Mouse (Mus musculus): ENCODE measurements at regions not wholly inside any gene's neighbourhood (a gene's known extent, or its start where the extent isn't known, plus 50 kb on each side); places are given as distances from the start of the nearest gene placed in this dataset.

DNA sequence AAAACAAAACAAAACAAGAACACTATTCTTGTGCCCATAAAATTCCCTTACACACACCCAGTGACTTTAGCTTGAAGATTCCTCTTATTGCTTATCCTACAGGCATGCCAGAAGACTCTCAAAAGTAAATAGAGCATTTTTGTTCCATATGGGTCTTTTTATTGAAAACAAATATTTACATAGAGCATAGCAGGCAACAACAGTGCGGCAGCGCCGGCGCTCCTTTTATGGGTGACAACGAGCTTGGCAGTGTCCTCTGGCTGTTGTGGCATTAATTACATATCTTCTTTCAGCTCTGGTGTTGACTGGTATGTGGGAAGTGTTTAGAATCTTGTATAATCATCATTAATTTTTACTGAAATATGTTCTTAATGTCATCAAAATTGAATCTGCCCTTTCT lies 242.2 kb upstream of the Fbxl7 start:
- no peak for DNase-seq (ENCODE audit: low spot score)
- no peak for TF ChIP-seq CTCF (IDR thresholded peaks at IDR 0.05; ENCODE audit: low read depth, low read length)
- TF ChIP-seq TAL1 (conservative IDR thresholded peaks at IDR 0.05; ENCODE audit: low read depth, low read length) = no peak
- no peak for TF ChIP-seq GATA2 (IDR thresholded peaks at IDR 0.05; ENCODE audit: borderline replicate concordance, low read depth, low read length)
- no peak for TF ChIP-seq GATA1 (IDR thresholded peaks at IDR 0.05; ENCODE audit: borderline replicate concordance, low read length)
- no peak for TF ChIP-seq POLR2AphosphoS5 (IDR thresholded peaks at IDR 0.05; ENCODE audit: insufficient replicate concordance, low read depth, low read length)
- ATAC-seq (ENCODE audit: extremely low read depth, insufficient number of reproducible peaks, low FRiP score, poor library complexity, severe bottlenecking) = no peak
- Histone ChIP-seq H3K4me1 (ENCODE audit: insufficient read depth, low read depth, low read length) (no peaks in the 10 kb centered on the region), H3K27me3 (ENCODE audit: insufficient read depth, low read length) (no peaks in the 10 kb centered on the region), H3K9me3 (replicated peaks) (no peaks in the 10 kb centered on the region), H3K36me3 (replicated peaks) (no peaks in the 10 kb centered on the region), H3K4me3 (ENCODE audit: low read depth, low read length) (no peak overlapping the region)

DNA sequence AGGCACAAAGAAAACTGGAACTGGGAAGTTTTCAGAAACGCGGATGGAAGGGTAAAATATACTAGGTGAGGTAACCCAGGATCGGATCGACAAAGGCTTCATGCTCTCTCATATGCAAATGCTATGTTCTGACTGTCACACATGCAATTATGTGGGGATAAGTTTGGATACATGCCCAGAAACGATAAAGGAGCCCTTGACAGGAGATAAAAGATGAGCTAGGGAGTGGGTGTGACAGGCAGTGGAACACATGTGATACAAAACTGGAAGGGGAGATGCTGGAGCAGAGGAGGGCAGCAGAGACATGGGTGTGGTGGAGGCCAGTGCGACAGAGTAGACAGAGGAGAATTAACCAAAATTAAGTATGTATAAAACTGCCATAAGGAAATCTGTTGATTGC lies 250.5 kb upstream of the Fbxl7 start:
- Histone ChIP-seq H3K9me3 (replicated peaks) (no peaks in the 10 kb centered on the region), H3K36me3 (replicated peaks) (no peaks in the 10 kb centered on the region), H3K27me3 (ENCODE audit: insufficient read depth, low read length) (no peaks in the 10 kb centered on the region), H3K4me3 (ENCODE audit: low read depth, low read length) (no peak overlapping the region), H3K4me1 (ENCODE audit: insufficient read depth, low read depth, low read length) (no peaks in the 10 kb centered on the region)
- TF ChIP-seq CTCF (IDR thresholded peaks at IDR 0.05; ENCODE audit: low read depth, low read length) (no peak), GATA2 (IDR thresholded peaks at IDR 0.05; ENCODE audit: borderline replicate concordance, low read depth, low read length) (no peak), GATA1 (IDR thresholded peaks at IDR 0.05; ENCODE audit: borderline replicate concordance, low read length) (no peak), POLR2AphosphoS5 (IDR thresholded peaks at IDR 0.05; ENCODE audit: insufficient replicate concordance, low read depth, low read length) (no peak), TAL1 (conservative IDR thresholded peaks at IDR 0.05; ENCODE audit: low read depth, low read length) (no peak)
- DNase-seq (ENCODE audit: low spot score) (no peak), ATAC-seq (ENCODE audit: extremely low read depth, insufficient number of reproducible peaks, low FRiP score, poor library complexity, severe bottlenecking) (no peak)

DNA sequence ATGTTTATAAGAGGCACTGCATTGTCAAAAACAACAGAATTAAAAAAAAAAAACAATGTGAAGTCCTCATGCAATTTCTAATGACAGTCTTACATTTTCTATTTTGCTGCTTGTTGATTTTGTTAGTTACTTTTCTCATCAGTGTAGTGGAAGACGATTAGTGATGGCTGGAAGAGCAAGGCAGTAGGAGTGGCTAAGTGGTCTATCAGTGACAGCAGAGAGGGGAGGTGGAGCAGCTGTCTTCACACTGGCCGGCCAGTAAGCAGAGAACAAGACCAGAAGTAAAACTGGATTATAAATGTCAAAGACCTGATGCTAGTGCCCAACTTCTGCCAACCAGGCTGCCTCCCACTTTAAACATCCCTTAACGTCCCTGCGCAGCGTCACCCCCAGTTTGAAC lies 265.6 kb upstream of the Fbxl7 start:
- ATAC-seq (ENCODE audit: extremely low read depth, insufficient number of reproducible peaks, low FRiP score, poor library complexity, severe bottlenecking) = no peak
- Histone ChIP-seq H3K27me3 (ENCODE audit: insufficient read depth, low read length) (no peaks in the 10 kb centered on the region), H3K9me3 (replicated peaks) (no peaks in the 10 kb centered on the region), H3K4me3 (ENCODE audit: low read depth, low read length) (no peak overlapping the region), H3K36me3 (replicated peaks) (no peaks in the 10 kb centered on the region), H3K4me1 (ENCODE audit: insufficient read depth, low read depth, low read length) (no peaks in the 10 kb centered on the region)
- TF ChIP-seq GATA2 (IDR thresholded peaks at IDR 0.05; ENCODE audit: borderline replicate concordance, low read depth, low read length) (no peak), TAL1 (conservative IDR thresholded peaks at IDR 0.05; ENCODE audit: low read depth, low read length) (no peak)
- no peak for DNase-seq (ENCODE audit: low spot score)

DNA sequence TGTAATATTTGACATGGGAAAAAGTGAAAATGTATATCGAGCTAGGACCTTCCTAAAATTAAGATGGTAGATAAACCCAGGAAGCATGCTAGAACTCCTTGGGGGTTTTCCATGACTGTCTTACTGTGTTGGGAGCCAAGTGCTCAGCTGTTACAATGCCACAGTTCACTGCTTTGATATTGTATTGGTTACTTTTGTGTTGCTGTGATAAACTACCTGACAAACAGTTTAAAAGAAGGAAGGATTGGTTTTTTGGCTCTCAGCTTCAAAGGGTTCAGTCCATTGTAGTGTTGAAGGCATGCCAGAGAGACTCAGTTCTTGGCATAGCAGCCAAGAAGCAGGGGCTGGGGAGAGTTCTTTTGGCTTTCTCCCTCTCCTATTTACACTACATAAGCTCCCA lies 272.1 kb upstream of the Fbxl7 start:
- TF ChIP-seq GATA2 (IDR thresholded peaks at IDR 0.05; ENCODE audit: borderline replicate concordance, low read depth, low read length) = no peak
- TF ChIP-seq GATA1 (IDR thresholded peaks at IDR 0.05; ENCODE audit: borderline replicate concordance, low read length) = no peak
- TF ChIP-seq CTCF (IDR thresholded peaks at IDR 0.05; ENCODE audit: low read depth, low read length) = no peak
- no peak for TF ChIP-seq POLR2AphosphoS5 (IDR thresholded peaks at IDR 0.05; ENCODE audit: insufficient replicate concordance, low read depth, low read length)
- no peak for TF ChIP-seq TAL1 (conservative IDR thresholded peaks at IDR 0.05; ENCODE audit: low read depth, low read length)
- Histone ChIP-seq H3K9me3 (replicated peaks) (no peaks in the 10 kb centered on the region), H3K27me3 (ENCODE audit: insufficient read depth, low read length) (no peaks in the 10 kb centered on the region), H3K4me3 (ENCODE audit: low read depth, low read length) (no peak overlapping the region), H3K4me1 (ENCODE audit: insufficient read depth, low read depth, low read length) (no peaks in the 10 kb centered on the region), H3K36me3 (replicated peaks) (no peaks in the 10 kb centered on the region)
- ATAC-seq (ENCODE audit: extremely low read depth, insufficient number of reproducible peaks, low FRiP score, poor library complexity, severe bottlenecking) = no peak
- no peak for DNase-seq (ENCODE audit: low spot score)

DNA sequence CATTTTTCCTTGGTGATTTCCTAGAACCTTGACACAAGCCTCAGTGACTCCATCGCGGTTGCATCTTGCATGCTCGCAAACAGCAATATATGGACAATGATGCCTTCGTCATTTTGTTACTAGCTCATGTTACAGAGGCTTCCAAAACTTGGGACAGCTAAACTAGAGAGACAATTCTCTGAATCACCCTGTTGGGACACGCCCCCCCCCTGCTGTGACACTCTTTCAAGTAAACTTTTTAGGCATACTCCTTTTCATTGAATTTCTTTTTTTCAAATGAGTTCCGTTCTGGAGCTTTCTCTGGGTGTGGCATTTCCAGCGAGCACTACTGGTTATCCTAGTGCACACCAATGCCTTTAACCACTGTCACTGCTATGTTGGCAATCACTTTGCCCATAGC lies 274.5 kb upstream of the Fbxl7 start:
- Histone ChIP-seq H3K27me3 (ENCODE audit: insufficient read depth, low read length) (no peaks in the 10 kb centered on the region), H3K4me1 (ENCODE audit: insufficient read depth, low read depth, low read length) (no peaks in the 10 kb centered on the region), H3K36me3 (replicated peaks) (no peaks in the 10 kb centered on the region), H3K4me3 (ENCODE audit: low read depth, low read length) (no peak overlapping the region), H3K9me3 (replicated peaks) (no peaks in the 10 kb centered on the region)
- TF ChIP-seq POLR2AphosphoS5 (IDR thresholded peaks at IDR 0.05; ENCODE audit: insufficient replicate concordance, low read depth, low read length) (no peak), TAL1 (conservative IDR thresholded peaks at IDR 0.05; ENCODE audit: low read depth, low read length) (no peak), GATA1 (IDR thresholded peaks at IDR 0.05; ENCODE audit: borderline replicate concordance, low read length) (no peak), GATA2 (IDR thresholded peaks at IDR 0.05; ENCODE audit: borderline replicate concordance, low read depth, low read length) (no peak), CTCF (IDR thresholded peaks at IDR 0.05; ENCODE audit: low read depth, low read length) (no peak)
- DNase-seq (ENCODE audit: low spot score) (no peak), ATAC-seq (ENCODE audit: extremely low read depth, insufficient number of reproducible peaks, low FRiP score, poor library complexity, severe bottlenecking) (no peak)

DNA sequence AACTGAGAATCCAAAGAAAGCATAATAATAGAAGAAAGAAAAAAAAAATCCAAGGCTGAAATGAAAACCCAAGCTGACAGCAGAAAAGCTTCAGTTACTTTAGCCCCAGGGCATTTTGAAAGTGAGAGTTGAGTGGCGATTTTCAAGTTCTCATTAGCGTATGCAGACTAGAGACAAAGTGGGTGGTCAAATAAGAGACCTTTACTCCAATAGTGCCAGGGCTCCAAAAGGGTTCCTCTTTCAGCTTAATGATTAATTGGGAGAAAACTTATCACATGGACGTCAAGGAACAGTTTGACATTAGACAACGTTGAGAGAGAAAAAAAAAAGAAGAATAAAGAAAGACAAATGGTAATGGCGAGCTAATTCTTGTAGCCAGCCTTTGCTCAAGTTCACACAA lies 278.1 kb upstream of the Fbxl7 start:
- TF ChIP-seq GATA1 (IDR thresholded peaks at IDR 0.05; ENCODE audit: borderline replicate concordance, low read length) (no peak), CTCF (IDR thresholded peaks at IDR 0.05; ENCODE audit: low read depth, low read length) (no peak), GATA2 (IDR thresholded peaks at IDR 0.05; ENCODE audit: borderline replicate concordance, low read depth, low read length) (no peak), TAL1 (conservative IDR thresholded peaks at IDR 0.05; ENCODE audit: low read depth, low read length) (no peak), POLR2AphosphoS5 (IDR thresholded peaks at IDR 0.05; ENCODE audit: insufficient replicate concordance, low read depth, low read length) (no peak)
- no peaks in the 10 kb centered on the region for H3K4me1 ChIP-seq (ENCODE audit: insufficient read depth, low read depth, low read length)
- no peak for DNase-seq (ENCODE audit: low spot score)
- no peaks in the 10 kb centered on the region; the same call in 1 of the 2 replicates for H3K27me3 ChIP-seq (ENCODE audit: insufficient read depth, low read length)
- no peaks in the 10 kb centered on the region for H3K36me3 ChIP-seq (replicated peaks)
- H3K4me3 ChIP-seq (ENCODE audit: low read depth, low read length) = no peak overlapping the region
- no peaks in the 10 kb centered on the region for H3K9me3 ChIP-seq (replicated peaks)
- no peak for ATAC-seq (ENCODE audit: extremely low read depth, insufficient number of reproducible peaks, low FRiP score, poor library complexity, severe bottlenecking)

Measured in G1E (cell line).